Mouse (Mus musculus) urinary bladder, postnatal 14 days (tissue): ENCODE data around the gene Plekha7.
A peak's percentile ranks its signal among the peaks of the same experiment; 100 is the strongest.

ENCODE experiments used
- DNase-seq: peaks from one replicate; pipeline ENCODE4 v3.0.0; 2021; ENCODE audit warnings: low spot score

The Plekha7 gene

DNA sequence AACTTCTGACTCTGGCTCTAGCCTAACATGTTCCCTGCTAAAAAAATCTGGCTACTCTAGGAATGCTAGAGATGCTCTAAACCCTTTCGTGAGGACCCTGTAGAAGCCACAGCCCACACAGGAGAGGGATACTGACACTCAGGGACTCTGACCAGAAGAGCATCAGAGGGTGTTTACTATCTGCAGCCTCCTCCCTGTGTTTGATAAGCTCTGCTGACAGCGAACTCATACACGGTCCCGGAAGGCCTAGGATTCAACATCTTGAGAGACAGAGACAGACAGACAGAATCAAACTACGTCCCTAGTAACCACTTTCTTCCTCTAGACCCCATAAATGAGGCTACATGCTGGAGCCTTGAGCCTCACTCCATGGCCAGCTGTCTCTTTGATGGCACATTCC is 20.2 kb downstream of the Plekha7 start:
- no peak for DNase-seq

DNA sequence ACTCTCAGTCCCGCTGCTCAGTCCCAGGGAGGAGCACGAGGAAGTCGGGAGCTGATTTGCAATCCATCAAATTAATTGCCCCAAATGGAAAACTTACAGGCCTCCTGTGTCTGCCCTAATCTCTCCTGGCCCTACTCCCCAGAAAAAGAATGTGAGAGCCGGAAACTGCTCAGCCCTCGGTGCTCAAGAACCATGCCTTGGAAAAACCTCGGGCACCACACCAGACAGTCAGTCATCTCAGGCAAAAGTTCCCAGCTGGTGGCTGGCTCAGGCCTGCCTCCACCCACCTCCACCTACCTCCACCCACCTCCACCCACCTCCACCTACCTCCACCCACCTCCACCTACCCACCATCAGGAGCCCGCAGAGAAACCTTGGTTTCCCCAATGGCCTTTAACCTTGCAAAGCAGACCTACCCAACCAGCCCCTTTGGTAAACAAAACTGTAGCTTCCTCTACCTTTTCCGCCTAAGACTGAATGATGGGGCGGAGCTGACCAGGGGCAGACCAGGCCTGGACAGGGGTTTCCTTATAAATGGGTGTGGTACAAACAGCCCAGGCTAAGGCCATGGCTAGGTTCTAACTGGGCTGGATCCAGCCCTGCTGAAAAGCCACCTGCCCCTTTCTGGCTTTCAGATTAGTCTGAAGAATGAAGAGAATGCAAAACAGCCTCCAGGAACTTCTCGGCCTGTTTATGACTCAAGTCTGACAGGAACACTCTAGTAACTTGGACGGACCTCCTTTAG is 21.4 kb downstream of the Plekha7 start:
- peak; percentile 45 for DNase-seq

- no peak for DNase-seq
Measured at GRCm38 (mm10) chr7:116286173-116286572, 22.0 kb downstream of the Plekha7 start.

GRCm38 (mm10) chr7:116285216-116285615 is 23.0 kb downstream of the Plekha7 start:
- no peak for DNase-seq

DNA sequence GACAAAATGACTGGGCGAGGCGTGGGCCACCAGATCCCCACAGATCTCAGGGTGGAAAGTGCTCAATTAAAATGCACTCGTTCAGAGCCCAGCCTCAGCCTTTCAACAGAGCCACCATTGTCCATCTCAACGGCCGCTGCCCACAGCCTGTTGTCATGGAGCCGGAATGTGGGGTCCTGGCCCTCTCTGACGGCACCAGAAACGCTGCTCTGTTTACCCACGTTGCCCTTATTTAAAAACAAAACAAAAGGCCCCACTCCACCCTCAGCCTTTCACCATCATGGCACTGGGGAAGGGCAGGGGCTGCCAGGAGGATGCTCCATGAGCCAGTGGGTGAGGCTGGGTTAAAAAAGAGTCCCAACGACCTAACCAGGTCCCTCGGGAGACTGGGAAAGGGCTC is 25.4 kb downstream of the Plekha7 start:
- DNase-seq, result no peak

DNA sequence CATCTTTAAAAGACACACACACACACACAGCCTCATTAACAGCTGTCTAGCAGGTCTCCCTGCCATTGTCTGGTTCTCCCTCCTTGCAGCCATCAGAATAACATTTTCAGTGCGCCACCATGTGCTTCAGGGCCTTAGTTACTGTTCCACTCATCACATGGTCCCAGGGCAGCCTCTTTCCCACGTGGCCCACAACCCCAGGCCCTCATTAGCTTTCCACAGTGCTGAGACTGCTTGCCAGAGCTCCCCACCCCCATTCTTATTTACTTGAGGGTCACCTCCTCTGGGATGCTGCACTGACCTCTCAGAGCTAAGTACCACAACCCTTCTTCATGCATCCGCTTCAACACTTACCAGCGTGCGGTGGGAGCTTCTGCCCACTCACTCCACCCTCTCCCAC is 28.1 kb downstream of the Plekha7 start:
- DNase-seq, result no peak

DNA sequence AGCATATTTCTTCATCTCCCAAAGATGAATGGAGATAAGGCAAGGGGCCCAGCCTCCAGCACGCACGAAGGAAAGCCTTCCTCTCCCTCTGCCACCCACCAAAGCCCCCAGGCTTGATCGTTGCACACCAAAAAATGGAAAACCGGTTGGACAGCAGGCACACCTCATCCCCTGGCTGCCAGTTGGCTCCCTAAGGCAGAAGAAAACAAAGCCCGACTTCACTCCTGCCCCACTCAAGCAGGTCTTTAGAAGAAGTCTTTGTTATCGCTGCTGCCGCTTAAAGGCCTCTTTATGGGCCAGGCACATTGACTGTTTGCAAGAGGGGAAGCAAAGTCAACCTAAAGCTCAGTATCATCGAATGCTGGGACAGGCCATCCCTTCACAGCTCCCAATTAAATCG is 29.9 kb downstream of the Plekha7 start:
- no peak for DNase-seq

- DNase-seq, result peak; percentile 41
Measured at GRCm38 (mm10) chr7:116276315-116276714, 31.9 kb downstream of the Plekha7 start.

GRCm38 (mm10) chr7:116273111-116273510 is 35.1 kb downstream of the Plekha7 start:
- no peak for DNase-seq

- no peak for DNase-seq
Measured at GRCm38 (mm10) chr7:116269501-116269995, 38.6 kb downstream of the Plekha7 start.

- DNase-seq, result no peak
Measured at GRCm38 (mm10) chr7:116268113-116268926, 39.9 kb downstream of the Plekha7 start.

DNA sequence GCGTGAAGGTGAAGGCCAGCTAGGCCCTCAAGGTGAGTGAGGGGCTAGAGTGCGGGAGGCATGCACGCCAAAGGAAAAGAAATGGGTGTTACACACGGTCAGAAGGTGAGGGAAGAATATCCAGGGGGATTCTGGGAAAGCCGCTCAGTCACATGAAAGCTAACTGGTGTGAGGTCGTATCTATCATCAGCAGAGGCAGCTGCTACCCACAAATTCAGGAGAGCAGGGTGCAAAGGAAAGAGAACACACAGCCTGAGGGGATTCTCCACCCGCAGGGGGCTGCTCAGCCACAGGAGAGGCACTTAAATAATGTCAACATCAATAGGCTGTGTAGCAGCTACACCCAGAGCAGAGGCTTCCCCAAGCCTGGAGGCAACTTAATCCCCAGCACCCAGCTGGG is 44.9 kb downstream of the Plekha7 start:
- no peak for DNase-seq

- no peak for DNase-seq
Measured at GRCm38 (mm10) chr7:116262508-116262907, 45.7 kb downstream of the Plekha7 start.

DNA sequence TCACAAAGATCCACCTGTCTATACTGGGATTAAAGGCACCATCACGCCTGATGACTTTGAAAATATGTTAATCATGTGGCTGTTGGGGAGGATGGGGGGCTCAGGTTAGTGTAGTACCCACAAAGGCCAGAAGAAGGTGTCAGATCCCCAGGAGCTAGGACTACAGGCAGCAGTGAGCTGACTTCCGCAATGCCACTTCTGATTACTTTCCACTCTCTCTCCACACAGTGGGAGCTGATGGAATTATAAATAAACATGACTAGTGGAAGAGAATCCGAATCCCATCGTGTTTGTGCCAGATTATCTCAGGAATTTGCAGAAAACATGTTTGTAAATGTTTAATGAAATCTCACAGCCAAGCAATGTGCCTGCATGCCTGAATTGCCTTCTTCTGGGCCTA is 46.1 kb downstream of the Plekha7 start:
- no peak for DNase-seq

- DNase-seq, result no peak
Measured at GRCm38 (mm10) chr7:116260826-116261615, 47.2 kb downstream of the Plekha7 start.

GRCm38 (mm10) chr7:116258464-116259185 is 49.6 kb downstream of the Plekha7 start:
- DNase-seq, result no peak

DNA sequence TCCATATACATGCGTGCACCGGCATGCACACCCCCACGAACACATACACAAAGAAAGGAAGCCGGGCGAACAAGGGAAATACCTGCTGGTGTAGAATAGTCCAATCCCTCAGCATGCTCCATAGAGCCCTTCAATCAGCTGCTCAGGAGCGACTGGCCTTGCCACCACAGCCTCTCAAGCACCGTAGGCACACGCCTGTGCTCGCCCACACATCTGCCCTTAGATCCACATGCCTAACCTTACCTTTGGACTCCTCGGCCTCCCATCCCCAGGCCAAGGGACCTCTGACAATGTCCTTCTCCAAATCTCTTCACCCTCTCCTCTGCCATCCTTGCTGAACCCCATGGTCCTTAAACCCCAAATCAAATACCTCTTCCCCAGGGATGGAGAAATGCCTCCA is 50.2 kb downstream of the Plekha7 start:
- no peak for DNase-seq

GRCm38 (mm10) chr7:116255664-116256063 is 52.5 kb downstream of the Plekha7 start:
- no peak for DNase-seq

DNA sequence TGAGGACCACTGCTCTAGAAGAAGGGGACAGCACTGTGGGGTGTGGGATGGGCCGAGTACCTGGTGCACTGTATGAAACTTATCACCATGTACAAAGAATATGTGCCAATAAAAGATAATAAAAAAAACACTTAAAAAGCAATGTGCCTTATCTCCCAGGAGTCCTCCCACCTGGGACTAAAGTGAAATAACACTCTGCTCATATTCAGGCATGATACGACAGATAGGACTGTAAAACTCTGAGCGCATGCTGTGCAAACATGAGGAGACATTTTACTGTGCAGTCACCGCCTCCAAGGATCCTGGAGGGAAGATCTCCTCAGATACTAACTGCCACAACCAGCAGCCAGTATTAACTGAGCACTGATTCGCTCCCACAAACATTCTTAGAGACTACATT is 53.5 kb downstream of the Plekha7 start:
- no peak for DNase-seq

- no peak for DNase-seq
Measured at GRCm38 (mm10) chr7:116252470-116252869, 55.7 kb downstream of the Plekha7 start.

DNA sequence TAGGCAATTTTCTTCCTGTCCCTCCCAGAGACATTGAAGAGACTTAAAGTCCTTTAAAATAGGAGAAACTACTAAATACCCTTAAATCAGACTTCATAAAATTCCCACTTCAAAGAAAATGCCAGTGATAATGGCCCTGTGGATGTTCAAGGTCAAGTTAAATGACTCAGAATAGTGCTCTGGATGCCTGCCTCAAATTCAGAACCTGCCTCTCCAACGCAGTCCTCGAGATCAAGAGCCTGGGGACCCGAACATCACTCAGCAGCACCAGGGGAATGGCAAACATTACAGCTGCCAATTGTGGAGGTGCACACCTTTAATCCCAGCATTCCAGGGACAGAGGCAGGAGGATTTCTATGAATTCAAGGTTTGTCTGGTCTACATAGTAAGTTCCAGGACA is 56.7 kb downstream of the Plekha7 start:
- DNase-seq, result no peak

DNA sequence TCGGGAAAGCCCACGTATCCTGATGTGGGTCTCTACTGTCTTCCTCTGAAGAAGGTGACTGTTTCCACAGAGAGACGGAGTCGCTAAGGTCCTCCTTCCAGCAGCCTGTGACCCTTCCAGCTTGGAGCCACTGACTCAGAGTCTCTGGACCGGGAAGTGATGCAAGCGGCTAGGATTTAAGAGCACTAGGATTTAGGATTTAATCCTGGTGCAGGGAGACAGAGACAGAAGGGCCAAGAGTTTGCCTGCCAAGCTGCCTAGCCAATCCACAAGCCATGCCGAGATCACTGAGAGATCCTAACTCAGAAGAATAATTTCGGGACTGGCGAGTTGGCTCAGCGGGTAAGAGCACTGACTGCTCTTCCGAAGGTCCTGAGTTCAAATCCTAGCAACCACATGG is 59.6 kb downstream of the Plekha7 start:
- DNase-seq, result no peak
